Mouse (Mus musculus) liver, embryonic 14.5 days (tissue): ENCODE measurements at regions not wholly inside any gene's neighbourhood (a gene's known extent, or its start where the extent isn't known, plus 50 kb on each side); places are given as distances from the start of the nearest gene placed in this dataset.

Experiments
- CTCF ChIP-seq: IDR thresholded peaks from 2 replicates; pipeline ENCODE4 v1.5.1; 2016; ENCODE audit warnings: antibody characterized with exemption, low read depth, control low read depth
- EP300 ChIP-seq: IDR thresholded peaks from 2 replicates; pipeline ENCODE4 v1.6.1; 2016; ENCODE audit warnings: antibody characterized with exemption, low read depth

DNA sequence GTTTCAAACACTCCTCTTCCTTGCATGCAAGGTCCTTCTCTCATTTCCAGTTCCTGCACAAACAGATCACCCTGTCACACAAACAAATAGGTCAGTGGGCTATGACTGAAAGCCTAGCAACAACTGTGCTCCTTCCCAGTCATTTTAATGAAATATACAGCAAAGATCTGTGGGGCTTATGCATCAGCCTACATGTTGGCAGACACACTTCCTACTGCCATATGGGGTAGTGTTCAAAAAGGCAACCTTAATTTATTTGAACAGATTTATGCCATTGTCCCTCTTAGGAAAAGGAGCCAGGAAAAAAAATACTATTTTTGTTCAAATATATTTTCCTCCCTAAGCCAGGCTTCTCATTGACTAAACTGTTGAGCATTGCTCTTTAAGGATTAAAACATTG lies 107.8 kb upstream of the Prr30 start:
- TF ChIP-seq CTCF (no peak), EP300 (no peak)
